Mouse (Mus musculus) forebrain, embryonic 10.5 days (tissue): ENCODE measurements around the gene Phldb3. TPM values are rescaled to one million over a fixed set of nuclear protein-coding genes. Genes with fewer than 3 reads are reported as not detected.
A peak's percentile ranks its signal among the peaks of the same experiment; 100 is the strongest.

Source experiments
- DNase-seq: peaks from one replicate; pipeline ENCODE4 v3.0.0-alpha.2; 2017; ENCODE audit warnings: low spot score; ENCODE audit errors: extremely low spot score
- H3K27ac ChIP-seq: fragments of 300-500 bp; sonication (generic); 2 replicates; pipeline ENCODE4 v1.5.1; 2016; ENCODE audit warnings: mild to moderate bottlenecking
- H3K27me3 ChIP-seq: fragments of 300-500 bp; sonication (generic); 2 replicates; pipeline ENCODE4 v1.6.1; 2016; ENCODE audit warnings: mild to moderate bottlenecking; ENCODE audit not compliant: poor library complexity, severe bottlenecking
- H3K36me3 ChIP-seq: fragments of 300-500 bp; sonication (generic); replicated peaks from 2 replicates; pipeline ENCODE4 v1.6.1; 2016; ENCODE audit warnings: mild to moderate bottlenecking, moderate library complexity
- H3K4me1 ChIP-seq: fragments of 300-500 bp; sonication (generic); 2 replicates; pipeline ENCODE4 v1.6.1; 2016
- H3K4me3 ChIP-seq: fragments of 300-500 bp; sonication (generic); 2 replicates; pipeline ENCODE4 v1.5.1; 2016; ENCODE audit warnings: mild to moderate bottlenecking, moderate library complexity
- H3K9me3 ChIP-seq: fragments of 300-500 bp; sonication (generic); 2 replicates; pipeline ENCODE4 v1.6.1; 2016; ENCODE audit warnings: mild to moderate bottlenecking, moderate library complexity
- WGBS: fragments of 180-500 bp; shearing (Covaris S2); methylation state at CpG from one replicate; pipeline ENCODE4 v1.1.7; 2016; 5-methylcytosine and 5-hydroxymethylcytosine counted together
- polyA plus RNA-seq: library from polyadenylated mRNA; unstranded; fragments of >200 nt; fragmentation: Nextera tagmentation; extraction: Ambion mirVana; gene quantifications from 2 replicates; pipeline ENCODE4 v1.2.1, GENCODE M21; 2016

The Phldb3 gene
- polyA plus RNA-seq, result not detected in 2 replicates

DNA sequence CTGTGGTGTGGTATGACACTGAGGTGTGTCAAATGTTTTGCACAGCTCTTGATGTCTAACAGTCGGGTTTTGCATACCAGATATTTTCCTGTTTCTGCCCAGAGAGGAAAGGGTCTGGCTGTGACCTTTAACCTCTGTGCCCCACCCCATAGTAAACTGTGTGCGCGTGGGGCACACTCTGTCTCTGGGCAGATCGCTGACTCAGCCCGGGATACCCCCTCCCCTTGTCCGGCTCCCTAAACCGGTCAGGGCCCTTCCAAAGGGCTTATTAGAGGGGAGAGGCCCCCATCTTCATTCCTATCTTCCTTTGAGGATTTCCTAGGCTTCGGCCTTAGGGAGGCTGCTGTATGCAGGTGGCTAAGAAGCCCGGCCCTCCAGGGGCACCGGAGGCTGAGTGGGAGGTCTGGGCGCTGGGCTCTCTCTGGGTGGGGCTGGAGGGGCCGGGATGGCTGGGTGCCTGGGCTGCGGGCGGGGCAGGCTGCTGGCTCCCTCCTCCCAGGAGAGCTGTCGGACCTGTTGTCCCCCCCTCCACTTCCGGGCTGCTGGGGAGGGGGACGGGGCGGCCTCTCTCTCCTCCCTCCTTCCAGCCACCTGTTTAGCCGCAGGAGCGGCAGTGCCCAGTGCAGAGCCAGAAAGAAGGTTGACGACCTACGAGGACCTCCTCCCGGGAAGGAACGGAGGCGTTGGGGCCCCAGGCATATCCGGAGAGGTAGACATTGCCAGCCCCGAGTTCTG lies at the start of gene Phldb3:
Phldb3 (plus strand) TSS at position 620 of the 735 bp plus-strand sequence.
- H3K4me1 ChIP-seq, result peaks cover 27% of the 10 kb centered on the region
- H3K27me3 ChIP-seq, result peaks cover 77% of the 10 kb centered on the region
- H3K9me3 ChIP-seq, result no peaks in the 10 kb centered on the region; the same call in 1 of the 2 replicates
- 0 out of 2 replicates have a peak within 1 kb of the TSS, but pooled peaks have one; percentile 25 for H3K27ac ChIP-seq
- peak within 1 kb of the TSS; percentile 55 for H3K4me3 ChIP-seq
- 3% methylated on average over 27 of the region's 27 CpGs for WGBS
- no peak for DNase-seq
- no peaks in the 10 kb centered on the region for H3K36me3 ChIP-seq

DNA sequence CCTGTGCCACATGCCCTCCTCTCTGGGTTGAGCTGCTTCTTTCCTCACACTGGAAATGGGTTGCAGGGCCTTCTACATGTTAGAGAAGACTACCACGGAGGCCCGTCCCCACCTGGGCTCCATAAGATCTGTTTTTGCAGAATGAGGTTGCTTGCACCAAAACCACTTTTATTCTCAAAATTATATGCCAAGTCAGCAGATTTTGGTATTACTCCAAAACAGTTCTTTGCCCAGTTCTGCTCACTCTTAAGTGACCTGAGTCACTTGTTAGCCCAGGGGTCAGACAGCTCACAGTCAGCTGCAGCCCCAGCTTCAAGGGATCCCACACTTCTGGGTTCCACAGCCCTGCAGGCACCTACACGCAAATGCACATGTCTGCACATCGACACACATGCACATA lies 49.1 kb upstream of the Phldb3 start:
- Histone ChIP-seq H3K9me3 (0 out of 2 replicates have a peak, but pooled peaks cover under 1% of the 10 kb centered on the region), H3K27me3 (no peaks in the 10 kb centered on the region), H3K4me1 (no peaks in the 10 kb centered on the region), H3K27ac (no peak overlapping the region), H3K4me3 (no peak overlapping the region), H3K36me3 (peaks cover 95% of the 10 kb centered on the region)
- 93% methylated on average over 4 of the region's 4 CpGs for WGBS
- DNase-seq, result no peak

DNA sequence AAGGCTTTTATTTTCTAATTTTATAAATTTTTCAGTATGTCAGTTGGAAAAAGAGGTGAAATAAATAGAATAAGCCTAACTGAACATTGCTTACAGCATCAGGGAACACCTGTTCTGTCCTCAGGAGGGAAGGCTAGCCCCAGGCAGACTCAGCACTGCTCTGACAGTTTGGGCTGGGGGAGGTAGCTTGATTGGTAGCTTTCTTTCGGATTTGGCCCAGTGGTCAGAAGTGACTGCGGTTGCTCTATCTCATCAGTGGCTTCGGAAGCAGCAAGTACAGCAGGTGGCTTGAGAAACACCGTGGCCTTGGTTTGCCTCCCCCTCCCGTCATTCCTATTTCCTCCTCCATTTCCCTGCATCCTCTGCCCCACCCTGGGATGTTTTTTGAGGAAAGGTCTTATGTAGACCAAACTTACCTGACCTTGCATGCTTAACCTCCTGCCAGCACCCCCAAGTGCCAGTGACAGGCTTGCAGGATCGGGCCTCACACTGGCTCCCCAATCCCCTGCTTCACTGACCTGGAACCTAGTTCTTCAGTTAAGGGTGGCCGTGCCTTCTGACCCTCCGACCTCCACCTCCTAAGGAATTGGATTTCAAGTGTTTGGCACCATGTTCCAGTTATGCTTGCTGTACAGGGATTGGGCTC lies 47.2 kb upstream of the Phldb3 start:
- Histone ChIP-seq H3K4me3 (no peak overlapping the region), H3K4me1 (no peaks in the 10 kb centered on the region), H3K9me3 (no peaks in the 10 kb centered on the region), H3K27ac (no peak overlapping the region), H3K27me3 (no peaks in the 10 kb centered on the region), H3K36me3 (peaks cover 99% of the 10 kb centered on the region)
- WGBS, result 93% methylated on average over 8 of the region's 8 CpGs
- no peak for DNase-seq

DNA sequence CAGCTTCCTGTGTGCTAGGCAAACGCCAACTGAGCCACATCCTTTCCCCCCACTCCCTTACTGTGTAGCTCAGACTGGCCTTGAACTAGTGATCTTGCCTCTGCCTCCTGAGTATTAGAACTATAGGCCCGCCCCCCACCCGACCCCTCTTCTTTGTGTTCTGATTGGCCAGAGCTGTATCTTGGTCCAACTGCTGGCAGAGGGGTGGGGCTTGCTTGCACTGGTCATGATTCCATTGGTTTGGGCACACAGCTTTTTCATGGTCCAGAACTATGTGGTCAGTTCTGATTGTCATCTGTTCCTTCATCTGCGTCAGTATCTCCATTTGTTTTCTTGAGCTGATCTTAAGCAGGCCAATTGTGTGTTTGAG lies 46.7 kb upstream of the Phldb3 start:
- no peak overlapping the region for H3K27ac ChIP-seq
- peaks cover 99% of the 10 kb centered on the region for H3K36me3 ChIP-seq
- no peaks in the 10 kb centered on the region for H3K27me3 ChIP-seq
- H3K4me3 ChIP-seq, result no peak overlapping the region
- WGBS, result 82% methylated on average over 4 of the region's 4 CpGs
- H3K9me3 ChIP-seq, result no peaks in the 10 kb centered on the region
- H3K4me1 ChIP-seq, result no peaks in the 10 kb centered on the region
- DNase-seq, result no peak

DNA sequence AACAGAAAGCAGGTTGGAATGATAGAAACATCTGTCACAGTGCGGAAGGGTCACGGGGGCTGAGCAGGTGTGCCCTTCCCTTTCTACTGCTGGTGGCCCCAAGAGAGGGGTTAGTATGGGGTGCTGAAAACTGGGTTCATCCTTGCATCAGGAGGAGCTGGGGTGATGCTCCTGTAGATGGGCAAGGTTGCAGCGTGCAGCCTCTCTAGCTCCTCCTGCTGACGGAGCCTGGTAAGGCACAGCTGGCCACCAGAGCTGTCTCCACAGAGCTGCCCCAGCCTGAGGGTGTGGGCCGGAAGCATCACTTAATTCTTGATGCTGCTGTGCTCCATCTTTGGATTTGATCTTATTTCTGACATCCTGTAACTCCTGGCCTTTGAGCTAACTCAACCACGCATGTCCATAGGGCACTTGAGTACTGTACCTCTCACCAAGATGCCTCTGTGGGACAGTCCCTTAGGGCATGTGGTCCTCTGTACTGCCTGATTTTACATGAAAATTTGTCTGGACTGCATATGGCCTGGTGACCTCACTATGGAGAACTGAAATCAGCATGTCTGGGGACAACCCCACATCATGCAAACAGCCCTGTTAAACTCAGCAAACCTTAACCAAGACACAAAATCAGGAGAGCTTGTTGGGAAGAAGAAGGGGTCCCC lies 45.8 kb upstream of the Phldb3 start:
- Histone ChIP-seq H3K4me1 (no peaks in the 10 kb centered on the region), H3K36me3 (peaks cover 98% of the 10 kb centered on the region), H3K27ac (no peak overlapping the region), H3K4me3 (no peak overlapping the region), H3K9me3 (no peaks in the 10 kb centered on the region), H3K27me3 (no peaks in the 10 kb centered on the region)
- peak; percentile 58 for DNase-seq
- 63% methylated on average over 6 of the region's 6 CpGs for WGBS

DNA sequence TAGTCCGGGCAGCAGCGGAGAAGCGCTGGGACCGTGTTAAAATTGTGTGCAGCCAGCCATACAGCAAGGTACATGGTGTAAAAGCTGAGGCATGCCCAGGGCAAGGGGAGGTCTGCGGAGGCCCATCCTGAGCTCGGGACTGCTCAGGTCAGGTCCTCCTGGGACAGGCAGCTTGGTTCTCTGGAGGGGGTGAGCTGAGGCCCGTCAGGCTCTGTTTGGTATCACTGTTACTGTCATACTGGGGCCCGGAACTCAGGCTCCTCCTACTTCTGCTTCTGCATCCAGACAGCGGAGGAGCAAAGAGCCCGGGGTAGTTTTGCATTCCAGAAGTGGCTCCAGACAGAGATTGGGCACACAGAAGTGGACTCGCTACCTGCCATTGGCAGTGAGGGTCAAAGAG lies 44.9 kb upstream of the Phldb3 start:
- H3K4me3 ChIP-seq, result no peak overlapping the region
- WGBS, result 97% methylated on average over 11 of the region's 11 CpGs
- H3K36me3 ChIP-seq, result peaks cover 98% of the 10 kb centered on the region
- no peak overlapping the region for H3K27ac ChIP-seq
- no peaks in the 10 kb centered on the region for H3K9me3 ChIP-seq
- H3K27me3 ChIP-seq, result no peaks in the 10 kb centered on the region
- DNase-seq, result no peak
- no peaks in the 10 kb centered on the region for H3K4me1 ChIP-seq

DNA sequence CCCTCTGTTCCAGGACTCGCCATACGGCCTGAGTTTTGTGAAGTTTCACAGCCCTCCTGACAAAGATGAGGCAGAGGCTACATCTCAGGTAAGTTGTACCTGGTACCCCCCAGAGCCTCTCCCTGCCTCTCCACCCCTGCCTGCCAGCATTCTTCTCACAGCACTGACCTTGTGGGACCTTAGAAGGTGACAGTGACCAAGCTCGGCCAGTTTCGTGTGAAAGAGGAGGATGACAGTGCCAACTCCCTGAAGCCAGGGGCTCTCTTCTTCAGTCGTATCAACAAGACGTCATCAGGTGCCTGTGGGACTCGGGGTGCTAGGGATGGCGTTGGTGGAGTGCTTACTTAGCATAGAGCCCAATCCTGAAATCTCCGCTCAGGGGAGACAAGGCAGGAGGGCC lies 44.4 kb upstream of the Phldb3 start:
- Histone ChIP-seq H3K27me3 (no peaks in the 10 kb centered on the region), H3K36me3 (peaks cover 98% of the 10 kb centered on the region), H3K9me3 (no peaks in the 10 kb centered on the region), H3K27ac (no peak overlapping the region), H3K4me3 (no peak overlapping the region), H3K4me1 (no peaks in the 10 kb centered on the region)
- DNase-seq, result no peak
- WGBS, result 95% methylated on average over 9 of the region's 9 CpGs

DNA sequence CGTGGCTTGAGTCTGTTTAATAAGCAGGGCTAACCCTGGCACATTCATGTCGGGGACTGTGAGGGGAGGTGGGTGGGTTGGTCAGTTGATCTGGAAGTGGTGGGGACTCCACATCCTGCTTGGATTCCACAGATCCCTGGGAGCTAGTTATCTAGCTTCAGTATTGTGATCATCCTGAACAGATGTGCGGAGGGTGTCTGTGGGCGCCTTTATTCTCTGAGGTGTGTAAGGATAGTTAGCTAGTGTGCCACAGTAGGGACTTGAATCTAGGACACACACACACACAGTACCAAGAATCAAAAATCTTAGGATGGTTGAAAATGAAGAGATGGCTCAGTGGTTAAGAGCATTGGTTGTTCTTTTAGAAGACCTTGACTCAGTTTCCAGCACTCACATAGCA lies 42.1 kb upstream of the Phldb3 start:
- no peak for DNase-seq
- Histone ChIP-seq H3K36me3 (peaks cover 98% of the 10 kb centered on the region), H3K9me3 (no peaks in the 10 kb centered on the region), H3K4me1 (peaks cover 4% of the 10 kb centered on the region), H3K27ac (no peak overlapping the region), H3K27me3 (no peaks in the 10 kb centered on the region), H3K4me3 (no peak overlapping the region)
- 93% methylated on average over 4 of the region's 4 CpGs for WGBS

DNA sequence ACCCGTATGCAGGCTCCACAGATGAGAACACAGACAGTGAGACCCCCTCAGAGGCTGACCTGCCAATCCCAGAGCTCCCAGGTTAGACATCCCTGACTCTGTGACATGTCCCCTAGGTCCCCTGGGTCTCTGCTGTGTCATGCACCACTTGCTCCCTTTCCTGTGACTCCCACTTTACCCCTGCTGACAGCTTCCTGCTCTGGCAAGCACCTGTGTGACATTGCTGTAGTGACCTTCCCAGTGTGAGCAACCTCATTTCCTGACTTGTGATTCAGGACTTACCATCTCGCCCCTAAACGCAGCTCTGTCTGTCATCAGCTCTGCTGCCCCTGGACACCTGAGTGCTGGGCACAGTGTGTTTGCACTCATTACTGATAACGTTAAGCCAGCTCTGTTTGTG lies 39.5 kb upstream of the Phldb3 start:
- Histone ChIP-seq H3K9me3 (no peaks in the 10 kb centered on the region), H3K27me3 (no peaks in the 10 kb centered on the region), H3K36me3 (peaks cover 85% of the 10 kb centered on the region), H3K4me1 (peaks cover 10% of the 10 kb centered on the region), H3K27ac (no peak overlapping the region), H3K4me3 (no peak overlapping the region)
- no peak for DNase-seq
- WGBS, result 86% methylated on average over 4 of the region's 4 CpGs

DNA sequence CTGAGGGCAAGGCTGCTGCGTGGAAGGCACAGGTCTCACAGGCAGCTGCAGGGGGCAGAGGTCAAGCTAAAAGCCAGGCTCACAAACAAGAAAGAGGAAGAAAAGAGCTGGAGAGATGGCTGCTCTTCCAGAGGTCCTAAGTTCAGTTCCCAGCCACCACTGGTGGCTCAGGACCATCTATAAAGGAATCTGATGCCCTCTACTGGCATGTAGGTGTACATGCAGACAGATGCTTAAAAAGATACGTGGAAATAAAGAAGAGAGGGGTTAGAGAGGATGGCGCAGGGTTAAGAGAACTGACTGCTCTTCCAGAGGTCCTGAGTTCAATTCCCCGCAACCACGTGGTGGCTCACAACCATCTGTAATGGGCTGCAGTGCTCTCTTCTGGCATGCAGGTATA lies 38.1 kb upstream of the Phldb3 start:
- H3K4me3 ChIP-seq, result no peak overlapping the region
- no peak overlapping the region for H3K27ac ChIP-seq
- H3K9me3 ChIP-seq, result no peaks in the 10 kb centered on the region
- peaks cover 71% of the 10 kb centered on the region for H3K36me3 ChIP-seq
- H3K4me1 ChIP-seq, result peaks cover 10% of the 10 kb centered on the region
- WGBS, result 54% methylated on average over 5 of the region's 5 CpGs
- no peak for DNase-seq
- no peaks in the 10 kb centered on the region for H3K27me3 ChIP-seq

DNA sequence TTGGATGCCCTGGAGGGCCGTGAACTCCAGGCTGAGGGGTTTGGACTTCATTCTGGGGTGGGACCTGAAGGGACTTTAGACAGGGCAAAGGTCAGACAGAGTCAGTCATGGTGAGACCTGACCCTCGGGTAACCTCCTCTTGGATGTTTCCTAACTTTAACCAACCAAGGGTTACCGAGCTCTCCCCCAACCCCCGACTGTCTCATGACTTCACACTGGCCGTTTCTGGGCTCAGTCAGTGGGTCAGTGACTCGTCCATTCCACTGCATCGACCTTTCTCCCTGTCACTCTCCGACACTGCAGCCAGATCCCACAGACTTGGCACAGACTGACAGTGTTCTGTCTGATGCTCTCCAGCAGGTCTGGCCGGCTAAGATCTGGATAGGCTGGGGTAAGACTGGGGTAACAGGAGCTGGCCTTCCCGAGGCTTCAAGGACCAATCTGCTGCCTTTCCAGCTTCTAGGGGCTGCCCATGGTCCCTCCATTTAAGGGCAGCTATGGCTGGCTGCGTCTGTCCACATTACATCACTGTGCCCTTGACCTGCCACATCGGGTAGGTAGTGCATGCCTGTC lies 36.3 kb upstream of the Phldb3 start:
- 64% methylated on average over 12 of the region's 12 CpGs for WGBS
- DNase-seq, result no peak
- H3K27ac ChIP-seq, result no peak overlapping the region
- no peaks in the 10 kb centered on the region for H3K27me3 ChIP-seq
- H3K36me3 ChIP-seq, result peaks cover 53% of the 10 kb centered on the region
- peaks cover 10% of the 10 kb centered on the region for H3K4me1 ChIP-seq
- no peak overlapping the region for H3K4me3 ChIP-seq
- no peaks in the 10 kb centered on the region for H3K9me3 ChIP-seq

DNA sequence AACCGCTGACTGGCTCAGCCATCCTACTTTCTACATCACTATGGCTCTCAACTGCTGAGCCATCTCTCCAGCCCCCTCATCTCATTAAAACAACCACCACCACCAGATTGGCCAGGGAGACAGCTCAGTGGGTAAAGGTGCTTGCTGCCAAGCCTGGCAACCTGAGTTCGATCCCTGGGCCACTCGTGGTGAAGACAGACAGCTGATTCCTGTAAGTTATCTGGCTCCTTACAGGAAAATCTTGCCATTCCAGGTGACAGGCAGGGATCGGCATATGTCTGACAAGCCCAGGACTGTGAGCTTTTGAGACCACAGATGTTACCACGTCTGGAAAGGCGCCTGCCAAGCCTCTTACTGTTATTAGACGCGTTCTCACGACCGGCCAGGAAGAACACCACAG lies 32.8 kb upstream of the Phldb3 start:
- no peaks in the 10 kb centered on the region for H3K9me3 ChIP-seq
- H3K27ac ChIP-seq, result no peak overlapping the region
- H3K27me3 ChIP-seq, result no peaks in the 10 kb centered on the region
- no peak for DNase-seq
- H3K4me3 ChIP-seq, result no peak overlapping the region
- peaks cover 10% of the 10 kb centered on the region for H3K4me1 ChIP-seq
- peaks cover 19% of the 10 kb centered on the region for H3K36me3 ChIP-seq
- WGBS, result 95% methylated on average over 10 of the region's 10 CpGs

DNA sequence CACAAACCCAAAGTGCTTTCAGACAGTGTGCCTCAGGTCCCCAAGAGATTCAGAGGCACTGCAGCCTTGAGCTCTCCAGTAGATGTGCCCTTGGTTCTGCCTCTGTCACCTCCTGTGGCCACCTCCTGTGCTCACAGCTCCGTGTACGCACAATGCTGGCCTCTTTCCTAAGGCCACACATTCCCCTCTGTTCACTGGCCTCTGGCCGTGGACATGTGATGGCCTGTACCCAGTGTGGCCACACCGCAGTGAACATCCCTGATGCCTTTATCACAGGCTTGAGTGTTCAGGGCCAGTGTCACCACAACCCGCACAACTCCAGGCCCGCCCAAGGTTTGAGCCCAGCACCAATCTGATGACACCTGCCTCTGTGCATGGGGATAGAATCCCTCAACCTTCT lies 25.7 kb upstream of the Phldb3 start:
- Histone ChIP-seq H3K27me3 (peaks cover 45% of the 10 kb centered on the region), H3K9me3 (peaks cover 18% of the 10 kb centered on the region), H3K4me1 (peaks cover 12% of the 10 kb centered on the region), H3K27ac (no peak overlapping the region), H3K36me3 (no peaks in the 10 kb centered on the region), H3K4me3 (no peak overlapping the region)
- WGBS, result 86% methylated on average over 6 of the region's 6 CpGs
- DNase-seq, result no peak
